Mouse (Mus musculus) stomach, embryonic 16.5 days (tissue): ENCODE measurements around the gene Olfr1555-ps1. TPM values are rescaled to one million over a fixed set of nuclear protein-coding genes. Genes with fewer than 3 reads are reported as not detected.

Experiments
- ATAC-seq: fragments of 200-750 bp; cut with Nextera tagmentation; 2 replicates; pipeline ENCODE4 v1.8.0; 2017; ENCODE audit warnings: moderate number of reproducible peaks, moderate TSS enrichment; ENCODE audit not compliant: insufficient read depth, low FRiP score
- H3K27ac ChIP-seq: fragments of 300-500 bp; sonication (generic); 2 replicates; pipeline ENCODE4 v1.5.1; 2014; ENCODE audit warnings: low read length
- H3K27me3 ChIP-seq: fragments of 300-500 bp; sonication (generic); 2 replicates; pipeline ENCODE4 v1.6.1; 2014; ENCODE audit warnings: low read length, control low read depth, mixed read lengths; ENCODE audit not compliant: control insufficient read depth, insufficient read depth
- H3K36me3 ChIP-seq: fragments of 300-500 bp; sonication (generic); 2 replicates; pipeline ENCODE4 v1.6.1; 2014; ENCODE audit warnings: low read length; ENCODE audit not compliant: control insufficient read depth, insufficient read depth
- H3K4me1 ChIP-seq: fragments of 300-500 bp; sonication (generic); 2 replicates; pipeline ENCODE4 v1.6.1; 2014; ENCODE audit warnings: low read length, control low read depth, mixed read lengths; ENCODE audit not compliant: control insufficient read depth, insufficient read depth
- H3K4me2 ChIP-seq: fragments of 300-500 bp; sonication (generic); 2 replicates; pipeline ENCODE4 v1.6.1; 2014; ENCODE audit warnings: low read depth, low read length, mixed read lengths
- H3K4me3 ChIP-seq: fragments of 300-500 bp; sonication (generic); replicated peaks from 2 replicates; pipeline ENCODE4 v1.5.1; 2014; ENCODE audit warnings: mild to moderate bottlenecking, low read length
- H3K9ac ChIP-seq: fragments of 300-500 bp; sonication (generic); 2 replicates; pipeline ENCODE4 v1.6.1; 2014; ENCODE audit warnings: low read length
- H3K9me3 ChIP-seq: fragments of 300-500 bp; sonication (generic); replicated peaks from 2 replicates; pipeline ENCODE4 v1.6.1; 2016; ENCODE audit warnings: low read length, control low read depth; ENCODE audit not compliant: control insufficient read depth
- WGBS: fragments of 180-500 bp; shearing (Covaris S2); extraction: QIAGEN DNeasy Blood & Tissue Kit; methylation state at CpG from one replicate; pipeline ENCODE4 v1.1.7; 2014; 5-methylcytosine and 5-hydroxymethylcytosine counted together
- polyA plus RNA-seq: library from polyadenylated mRNA; unstranded; fragments of >200 nt; fragmentation: Nextera tagmentation; extraction: Ambion mirVana; gene quantifications from 2 replicates; pipeline ENCODE4 v1.2.1, GENCODE M21; 2015

Gene Olfr1555-ps1
- polyA plus RNA-seq, 1 experiment from 2014 or later: not detected

GRCm38 (mm10) chr19:12115797-12116196 is 54.1 kb downstream of the Olfr1555-ps1 start, which contains the start of gene Olfr1428:
Olfr1428 (minus strand) TSS chr19:12115897.
- no peak within 1 kb of the TSS for H3K4me2 ChIP-seq
- H3K4me1 ChIP-seq: no peaks in the 10 kb centered on the region
- no peaks in the 10 kb centered on the region for H3K36me3 ChIP-seq
- 71% methylated on average over 1 of the region's 1 CpGs for WGBS
- no peak within 1 kb of the TSS for H3K4me3 ChIP-seq
- H3K27me3 ChIP-seq: no peaks in the 10 kb centered on the region
- no peak for ATAC-seq
- no peaks in the 10 kb centered on the region for H3K9me3 ChIP-seq
- no peak within 1 kb of the TSS for H3K9ac ChIP-seq
- no peak within 1 kb of the TSS for H3K27ac ChIP-seq

Other genes starting within 250 kb of the Olfr1555-ps1 start
- 4.1 and 4.6 TPM in 2 replicates for gene Osbp, start 204.2 kb downstream of the Olfr1555-ps1 start, polyA plus RNA-seq
- 0.03 TPM in 1 of 2 replicates, not detected in the other for gene Olfr1423, start 128.8 kb downstream of the Olfr1555-ps1 start, polyA plus RNA-seq
- gene Olfr1424, start 107.4 kb downstream of the Olfr1555-ps1 start, polyA plus RNA-seq: not detected in 2 replicates
- not detected in 2 replicates for gene Olfr1425, start 92.4 kb downstream of the Olfr1555-ps1 start, polyA plus RNA-seq
- not detected in 2 replicates for gene Olfr1426, start 78.1 kb downstream of the Olfr1555-ps1 start, polyA plus RNA-seq
- not detected in 2 replicates for gene Olfr1427, start 66.8 kb downstream of the Olfr1555-ps1 start, polyA plus RNA-seq
- gene Olfr1428, start 54.2 kb downstream of the Olfr1555-ps1 start, polyA plus RNA-seq: not detected in 2 replicates
- 0.04 TPM in 1 of 2 replicates, not detected in the other for gene Olfr76, start 46.9 kb downstream of the Olfr1555-ps1 start, polyA plus RNA-seq
- not detected in 2 replicates for gene Olfr1431, start 30.5 kb upstream of the Olfr1555-ps1 start, polyA plus RNA-seq
- not detected in 2 replicates for gene Olfr1432, start 62.5 kb upstream of the Olfr1555-ps1 start, polyA plus RNA-seq
- gene Olfr262, start 71.5 kb upstream of the Olfr1555-ps1 start, polyA plus RNA-seq: not detected in 2 replicates
- not detected in 2 replicates for gene Olfr235, start 90.9 kb upstream of the Olfr1555-ps1 start, polyA plus RNA-seq
- not detected in 2 replicates for gene Olfr1434, start 109.7 kb upstream of the Olfr1555-ps1 start, polyA plus RNA-seq
- not detected in 2 replicates for gene Olfr1436, start 129.0 kb upstream of the Olfr1555-ps1 start, polyA plus RNA-seq
- gene Olfr1437, start 155.0 kb upstream of the Olfr1555-ps1 start, polyA plus RNA-seq: not detected in 2 replicates
- gene Olfr1438-ps1, start 165.8 kb upstream of the Olfr1555-ps1 start, polyA plus RNA-seq: not detected in 2 replicates
- gene Olfr1440, start 217.2 kb upstream of the Olfr1555-ps1 start, polyA plus RNA-seq: not detected in 2 replicates
- gene Olfr1441, start 247.3 kb upstream of the Olfr1555-ps1 start, polyA plus RNA-seq: not detected in 2 replicates